Mouse (Mus musculus) layer of hippocampus, postnatal 10 days (tissue): Measurements from ENCODE around the gene Zc3h10. TPM values are rescaled to one million over a fixed set of nuclear protein-coding genes. Genes with fewer than 3 reads are reported as not detected.
"Not testable (repeated sequence)": the region's sequence is repeated elsewhere in the genome, so short reads cannot be mapped to it uniquely, and the experiment has no call there.

ENCODE experiments used
- DNase-seq, 2 experiments: peaks; one replicate each; pipeline ENCODE4 v3.0.0; 2021; ENCODE audit warnings: low spot score in 2 of 2
- microRNA-seq, 2 experiments: library from miRNA; unstranded; fragments of <30 nt; microRNA quantifications; one replicate each; pipeline ENCODE4 v1.2.0; 2021
- total RNA-seq, 2 experiments: library from RNA; stranded (reverse); gene quantifications; 2 replicates each; pipeline ENCODE4 v1.2.3; 2021

Gene Zc3h10
- total RNA-seq, 2 experiments from 2014 or later: 12.2 to 14.0 TPM

DNA sequence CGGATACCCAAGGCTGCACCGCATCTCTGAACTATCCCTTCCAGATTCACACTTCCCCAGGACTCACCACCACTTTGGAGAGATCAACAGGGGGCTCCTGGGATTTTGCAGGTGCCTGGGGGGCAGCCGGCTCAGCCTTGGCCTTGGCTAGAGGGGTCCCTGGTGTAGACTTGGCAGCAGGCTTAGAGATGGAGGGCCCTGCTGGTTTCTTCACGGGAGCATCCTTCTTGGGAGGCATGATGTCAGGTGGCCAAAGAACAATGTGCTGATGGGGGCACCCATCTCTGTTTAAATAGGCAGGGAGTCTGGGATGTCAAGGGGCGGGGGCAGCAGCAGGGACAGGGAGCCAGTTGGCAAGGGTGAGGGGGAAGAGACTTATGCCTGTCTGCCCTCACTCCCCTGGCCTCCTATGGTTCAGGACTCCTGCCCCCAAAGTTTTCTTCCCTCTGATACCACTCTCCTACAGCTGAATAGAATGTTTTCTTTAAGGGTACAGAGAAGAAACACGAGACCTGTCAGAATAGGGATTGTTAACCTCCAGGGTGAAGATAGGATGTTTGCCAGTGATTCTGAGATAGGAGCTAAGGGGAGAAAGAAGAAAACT lies 50.3 kb downstream of the Zc3h10 start:
- no peak for DNase-seq

DNA sequence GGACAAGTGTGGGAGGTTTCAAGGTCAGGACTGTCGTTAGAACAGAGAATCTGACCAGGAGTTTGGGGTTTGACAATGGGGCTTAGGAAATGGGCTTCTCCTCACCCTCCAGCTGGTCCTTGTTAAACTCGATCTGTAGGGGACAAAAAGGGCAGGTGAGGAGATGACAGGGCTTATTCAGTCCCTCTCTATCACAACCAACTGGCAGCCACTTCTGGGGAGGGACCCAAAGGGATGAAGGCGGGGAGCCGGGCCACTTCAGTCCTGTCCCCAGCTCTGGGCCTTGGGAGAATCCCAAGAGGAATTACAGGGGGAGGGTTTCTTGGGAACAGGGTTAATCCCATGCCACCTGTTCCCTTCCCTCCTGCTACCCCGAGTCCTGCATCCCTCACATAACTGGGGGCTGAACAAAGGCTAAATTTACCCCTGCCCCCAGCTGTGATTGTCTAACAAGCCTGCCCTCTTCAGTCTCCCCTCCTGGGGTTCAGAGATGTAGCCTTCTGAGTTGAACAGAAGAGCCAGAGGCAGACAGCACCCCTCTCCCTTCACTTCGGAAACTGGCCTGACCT lies 51.0 kb downstream of the Zc3h10 start:
- DNase-seq: no peak

DNA sequence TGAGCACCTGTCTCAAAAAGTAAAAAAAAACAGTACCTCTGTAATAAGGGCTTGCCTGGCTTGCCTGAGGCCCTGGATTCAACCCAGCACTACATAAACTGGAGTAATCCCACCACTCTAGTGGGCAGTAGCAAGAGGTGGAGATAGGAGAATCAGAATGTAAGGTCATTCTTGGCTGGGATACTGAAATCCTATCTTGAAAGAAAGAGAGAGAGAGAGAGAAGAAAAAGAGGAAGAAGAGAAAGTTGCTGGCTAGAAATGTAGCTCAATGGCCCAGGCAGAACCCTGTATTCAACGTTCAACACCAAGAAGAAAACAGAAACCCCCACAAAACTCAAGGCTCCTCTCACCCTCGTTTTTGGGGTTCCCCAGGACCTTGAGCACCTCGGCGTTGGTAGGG lies 51.7 kb downstream of the Zc3h10 start:
- no peak for DNase-seq

DNA sequence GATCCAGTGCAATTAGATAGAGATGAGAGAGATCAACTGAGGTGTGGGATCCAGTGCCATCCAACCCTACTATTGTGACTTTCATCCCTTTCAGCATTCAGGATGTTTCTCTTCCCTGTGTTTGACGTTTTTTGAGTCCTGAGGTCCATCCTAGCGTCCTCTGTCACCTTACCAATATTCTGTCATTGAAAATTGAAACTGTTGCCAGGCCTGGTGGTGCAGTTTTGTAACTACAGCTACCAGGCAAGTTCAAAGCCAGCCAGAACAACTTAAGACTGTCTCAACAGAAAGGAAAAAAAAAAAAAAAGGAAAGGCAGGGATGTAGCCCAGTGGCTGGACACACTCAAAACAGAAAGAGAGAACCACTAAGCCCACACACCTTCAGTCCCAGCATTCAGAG lies 52.3 kb downstream of the Zc3h10 start:
- no peak for DNase-seq

DNA sequence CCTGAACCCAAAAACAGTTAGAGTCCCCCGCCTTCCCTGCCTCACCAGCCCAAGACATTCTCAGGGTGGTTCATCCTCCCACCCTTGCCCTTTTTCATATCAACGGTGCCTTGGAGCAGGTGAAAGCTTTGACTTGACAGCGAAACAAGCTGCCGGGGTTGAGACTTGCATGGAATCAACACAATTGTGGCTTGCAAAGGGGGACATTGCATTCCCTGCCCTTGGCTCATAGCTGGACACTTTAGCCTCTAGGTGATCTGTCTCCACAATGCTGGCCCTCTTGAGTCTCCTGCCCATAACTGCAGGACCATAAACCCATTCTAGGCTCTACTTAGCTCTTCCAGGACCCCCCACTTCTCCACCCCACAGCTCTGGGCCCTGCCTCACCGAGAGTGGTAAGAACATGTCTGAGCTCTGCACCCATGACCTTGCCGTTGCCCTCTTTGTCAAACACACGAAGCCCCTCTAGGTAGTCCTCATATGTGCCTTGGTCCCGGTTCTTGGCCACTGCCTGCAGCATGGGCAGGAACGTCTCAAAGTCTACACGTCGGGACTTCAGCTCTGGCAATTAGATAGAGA lies 52.8 kb downstream of the Zc3h10 start:
- DNase-seq: peak in 1 of 2 experiments; percentile 27

DNA sequence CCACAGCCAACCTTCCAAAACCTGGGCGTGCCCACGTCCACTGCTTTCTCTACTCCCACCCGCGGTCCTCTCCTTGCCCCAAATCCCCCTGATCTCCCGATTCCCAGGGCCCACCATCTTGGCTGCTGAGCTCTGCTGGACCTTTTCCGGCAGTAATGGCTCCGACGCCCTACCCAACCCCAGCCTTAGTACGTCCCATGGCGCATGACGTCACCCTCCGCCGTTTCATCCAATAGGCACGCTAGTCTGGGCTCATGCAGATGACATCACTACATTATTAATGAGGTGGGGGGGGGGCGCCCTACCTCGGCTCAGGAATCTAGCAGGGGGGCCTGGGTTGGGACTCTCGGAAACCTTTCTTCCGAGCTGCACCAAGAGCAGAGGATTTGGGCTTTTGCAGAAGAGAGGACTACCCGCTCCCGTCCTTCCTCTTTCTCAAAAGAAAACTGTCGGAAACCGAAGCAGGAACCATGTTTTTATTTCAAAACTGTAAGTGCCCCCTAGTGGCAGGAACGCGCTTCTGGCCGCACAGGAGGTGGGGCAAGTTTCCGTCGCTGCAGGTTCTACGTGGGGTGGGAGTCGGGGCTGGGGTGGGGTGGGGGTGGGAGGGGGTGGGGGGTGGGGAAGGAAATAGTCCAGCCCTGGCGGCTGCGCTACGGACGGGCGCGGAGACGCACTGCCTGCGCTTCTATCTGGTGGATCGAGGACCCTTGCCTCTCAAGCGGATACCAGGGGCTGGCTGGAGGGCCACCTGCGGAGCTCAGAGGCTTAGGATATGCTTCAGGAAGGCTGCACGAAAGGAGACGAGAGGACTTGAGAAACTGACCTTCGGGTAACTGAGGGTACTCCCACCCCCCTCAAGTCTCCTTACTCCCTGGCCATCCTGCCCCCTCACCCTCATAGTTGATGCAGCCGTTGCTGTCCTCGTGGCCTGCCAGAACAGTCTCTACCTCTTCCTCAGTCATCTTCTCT lies 53.6 kb downstream of the Zc3h10 start, which contains the start of gene Myl6:
Myl6 (minus strand) TSS at position 451 of the 972 bp plus-strand sequence.
- DNase-seq: peak; percentile 98 to 99

DNA sequence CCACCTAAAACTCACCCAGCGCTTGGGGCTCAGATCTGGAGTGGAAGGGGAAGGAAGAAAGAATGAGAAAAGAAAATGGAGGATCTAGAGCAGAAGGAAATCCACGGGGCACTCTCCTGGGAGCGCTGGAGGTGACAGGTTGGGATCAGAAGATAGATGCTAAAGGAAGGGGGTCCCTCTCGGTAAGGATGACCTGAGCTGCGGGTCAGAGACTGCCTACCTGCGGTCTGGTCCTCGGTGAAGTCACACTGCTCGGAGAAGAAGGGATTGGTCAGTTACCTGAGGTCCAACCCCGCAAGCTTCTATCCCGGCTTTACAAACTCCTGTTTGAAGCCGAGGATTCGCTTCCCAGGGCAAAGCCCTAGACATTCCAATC lies 54.3 kb downstream of the Zc3h10 start:
- DNase-seq: no peak

DNA sequence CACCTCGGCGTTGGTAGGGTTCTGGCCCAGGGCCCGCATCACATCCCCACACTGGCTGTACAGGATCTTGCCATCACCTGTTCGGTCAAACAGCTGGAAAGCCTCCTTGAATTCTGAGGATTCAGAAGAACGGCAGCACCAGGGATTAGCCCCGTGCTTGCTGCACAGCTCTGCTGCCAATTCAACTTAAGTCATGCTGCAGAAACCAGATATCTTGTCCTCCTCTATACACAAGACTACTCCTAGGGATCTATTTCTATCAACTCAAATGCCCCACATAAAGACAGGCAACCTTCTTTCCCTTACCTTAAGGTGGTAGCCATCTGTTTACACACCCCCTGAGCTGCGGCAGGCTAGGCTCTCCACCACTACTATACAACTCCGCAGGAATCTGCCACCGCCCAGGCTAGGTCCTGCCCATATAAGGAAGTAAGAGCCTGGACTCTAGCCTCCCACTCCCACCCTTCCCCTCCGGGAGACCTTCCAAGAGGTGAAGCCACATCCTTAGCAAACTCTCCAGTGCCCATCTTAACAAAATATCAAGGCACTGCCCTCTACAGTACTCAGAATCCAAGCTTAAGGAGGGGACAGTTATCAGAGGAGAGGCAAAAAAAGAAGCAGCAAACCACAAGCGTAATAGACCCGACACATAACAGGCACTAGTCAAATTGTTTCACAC lies 54.8 kb downstream of the Zc3h10 start:
- peak; percentile 38 to 58 for DNase-seq

DNA sequence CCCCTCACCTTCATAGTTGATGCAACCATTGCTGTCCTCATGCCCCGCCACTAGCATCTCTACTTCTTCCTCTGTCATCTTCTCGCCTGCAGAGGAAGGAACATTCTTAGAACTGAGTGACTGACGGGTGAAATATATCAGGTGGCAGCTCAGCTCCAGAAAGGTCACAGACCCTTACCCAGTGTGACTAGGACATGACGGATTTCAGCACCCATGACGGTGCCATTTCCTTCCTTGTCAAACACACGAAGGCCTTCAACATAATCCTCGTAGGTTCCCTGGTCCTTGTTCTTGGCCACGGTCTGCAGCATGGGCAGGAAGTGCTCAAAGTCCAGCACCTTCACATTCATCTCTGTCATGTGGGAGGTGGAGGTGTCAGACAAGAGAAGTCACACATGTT lies 55.5 kb downstream of the Zc3h10 start:
- DNase-seq: not testable (repeated sequence)

Small RNA genes lying within 50 kb of the gene (microRNA-seq; reads per million reads assigned to microRNA genes)
- gene Gm47275 (0 reads per million in 2 experiments), gene Mir6916 (0 reads per million in 2 experiments), gene Mir6917 (0 reads per million in 2 experiments)

Other genes starting within 250 kb of the Zc3h10 start
- under 1 TPM in 1 of 2 experiments, not detected in 1; 0.85 TPM for gene Il23a, start 249.0 kb downstream of the Zc3h10 start, total RNA-seq
- gene Pan2, start 244.4 kb downstream of the Zc3h10 start, total RNA-seq: 10 to 100 TPM; 15.5 to 15.8 TPM
- 10 to 100 TPM; 75.5 to 78.5 TPM for gene Cnpy2, start 225.3 kb downstream of the Zc3h10 start, total RNA-seq
- 100 to 1,000 TPM; 277 to 286 TPM for gene Cs, start 210.0 kb downstream of the Zc3h10 start, total RNA-seq
- 10 to 100 TPM; 55.6 to 58.8 TPM for gene Coq10a, start 178.8 kb downstream of the Zc3h10 start, total RNA-seq
- 10 to 100 TPM; 79.0 to 80.3 TPM for gene Ankrd52, start 170.7 kb downstream of the Zc3h10 start, total RNA-seq
- under 1 TPM; 0.22 to 0.53 TPM for gene Slc39a5, start 146.5 kb downstream of the Zc3h10 start, total RNA-seq
- gene Nabp2, start 136.3 kb downstream of the Zc3h10 start, total RNA-seq: 10 to 100 TPM; 94.1 to 94.2 TPM
- 10 to 100 TPM; 76.0 to 78.2 TPM for gene Rnf41, start 136.1 kb downstream of the Zc3h10 start, total RNA-seq
- gene Smarcc2, start 88.5 kb downstream of the Zc3h10 start, total RNA-seq: 100 to 1,000 TPM; 205 to 222 TPM
- gene Myl6, start 53.6 kb downstream of the Zc3h10 start, total RNA-seq: 100 to 1,000 TPM; 608 to 632 TPM
- gene Myl6b, start 49.1 kb downstream of the Zc3h10 start, total RNA-seq: 10 to 100 TPM; 25.5 to 29.3 TPM
- 10 to 100 TPM; 10.1 to 11.9 TPM for gene Esyt1, start 21.9 kb downstream of the Zc3h10 start, total RNA-seq
- gene Rpl41, start 1.5 kb upstream of the Zc3h10 start, total RNA-seq: 1,000 to 10,000 TPM; 2,468 to 2,532 TPM
- 10 to 100 TPM; 83.2 to 87.6 TPM for gene Pa2g4, start 18.2 kb upstream of the Zc3h10 start, total RNA-seq
- gene Erbb3, start 41.9 kb upstream of the Zc3h10 start, total RNA-seq: under 1 TPM; 0.71 to 0.76 TPM
- 100 to 1,000 TPM; 508 to 545 TPM for gene Rps26, start 79.0 kb upstream of the Zc3h10 start, total RNA-seq
- 10 to 100 TPM; 17.2 to 17.7 TPM for gene Ikzf4, start 98.2 kb upstream of the Zc3h10 start, total RNA-seq
- 10 to 100 TPM in 1 of 2 experiments, 1 to 10 TPM in 1; 9.5 to 11.9 TPM for gene Suox, start 126.3 kb upstream of the Zc3h10 start, total RNA-seq
- gene Rab5b, start 148.5 kb upstream of the Zc3h10 start, total RNA-seq: 100 to 1,000 TPM; 118 to 125 TPM
- 1 to 10 TPM in 1 of 2 experiments, under 1 TPM in 1; 0.91 to 1.1 TPM for gene Pmel, start 156.4 kb upstream of the Zc3h10 start, total RNA-seq
- gene Cdk2, start 157.3 kb upstream of the Zc3h10 start, total RNA-seq: 1 to 10 TPM; 7.9 to 9.6 TPM
- 1 to 10 TPM; 8.0 to 8.2 TPM for gene Dgka, start 197.1 kb upstream of the Zc3h10 start, total RNA-seq
- 10 to 100 TPM; 34.9 to 35.1 TPM for gene Pym1, start 200.1 kb upstream of the Zc3h10 start, total RNA-seq
- gene Mmp19, start 243.1 kb upstream of the Zc3h10 start, total RNA-seq: under 1 TPM; 0.53 to 0.89 TPM